Comparison of ENCODE assay signal across 8 mouse cellular contexts in genomic region chr13:82059498-82059897, GRCm38 (mm10).
DNase-seq lines count a peak whose midpoint lies in the region; ATAC-seq lines count a peak whose summit lies in the region.

No protein-coding gene starts in this region.

- H3K9me3 ChIP-seq in intestine, embryonic 15.5 days: no peaks in the 10 kb centered on the region

- no peak overlapping the region for H3K9ac ChIP-seq in intestine, embryonic 15.5 days

- no peaks in the 10 kb centered on the region for H3K36me3 ChIP-seq in intestine, embryonic 15.5 days

- H3K27ac ChIP-seq in intestine, embryonic 15.5 days: no peak overlapping the region

- no peak overlapping the region for H3K4me3 ChIP-seq in intestine, embryonic 15.5 days (replicated peaks)

- H3K27me3 ChIP-seq in intestine, embryonic 15.5 days (replicated peaks): no peaks in the 10 kb centered on the region

- peak; percentile 24 for DNase-seq in gastrocnemius, adult 18-20 months (ENCODE audit: low spot score)
- DNase-seq in gastrocnemius, postnatal 25 days: no peak
- DNase-seq in adrenal gland, postnatal 14 days: peak; percentile 20
- peak; percentile 50 for DNase-seq in gastrocnemius, postnatal 14 days
- peak; percentile 25 for DNase-seq in lung, postnatal 36 days
- no peak for DNase-seq in layer of hippocampus, adult 11-12 months (ENCODE audit: low spot score)
- DNase-seq in T-cell, adult 2 months (ENCODE audit: low spot score): no peak

- H3K4me2 ChIP-seq in intestine, embryonic 15.5 days (replicated peaks): no peak overlapping the region

- 17% methylated on average over 5 of the region's 5 CpGs for WGBS in intestine, embryonic 15.5 days

- peak; percentile 67 for ATAC-seq in intestine, embryonic 15.5 days

- intact Hi-C loops in gastrocnemius, postnatal 14 days (cut with DNase I; ENCODE audit: low total_unique reads): no loop called here

- H3K4me1 ChIP-seq in intestine, embryonic 15.5 days (replicated peaks): no peaks in the 10 kb centered on the region

Comparison
In these comparisons a context has a peak if more than half of its experiments do, and no peak if none do; other contexts are left out.
1. DNase-seq: peak in gastrocnemius, adult 18-20 months (single experiment), adrenal gland, postnatal 14 days (single experiment), gastrocnemius, postnatal 14 days (single experiment) and lung, postnatal 36 days (single experiment); none in gastrocnemius, postnatal 25 days (single experiment), layer of hippocampus, adult 11-12 months (single experiment) and T-cell, adult 2 months (single experiment).